Mouse (Mus musculus): ENCODE data around the gene Stk11.

Gene Stk11

DNA sequence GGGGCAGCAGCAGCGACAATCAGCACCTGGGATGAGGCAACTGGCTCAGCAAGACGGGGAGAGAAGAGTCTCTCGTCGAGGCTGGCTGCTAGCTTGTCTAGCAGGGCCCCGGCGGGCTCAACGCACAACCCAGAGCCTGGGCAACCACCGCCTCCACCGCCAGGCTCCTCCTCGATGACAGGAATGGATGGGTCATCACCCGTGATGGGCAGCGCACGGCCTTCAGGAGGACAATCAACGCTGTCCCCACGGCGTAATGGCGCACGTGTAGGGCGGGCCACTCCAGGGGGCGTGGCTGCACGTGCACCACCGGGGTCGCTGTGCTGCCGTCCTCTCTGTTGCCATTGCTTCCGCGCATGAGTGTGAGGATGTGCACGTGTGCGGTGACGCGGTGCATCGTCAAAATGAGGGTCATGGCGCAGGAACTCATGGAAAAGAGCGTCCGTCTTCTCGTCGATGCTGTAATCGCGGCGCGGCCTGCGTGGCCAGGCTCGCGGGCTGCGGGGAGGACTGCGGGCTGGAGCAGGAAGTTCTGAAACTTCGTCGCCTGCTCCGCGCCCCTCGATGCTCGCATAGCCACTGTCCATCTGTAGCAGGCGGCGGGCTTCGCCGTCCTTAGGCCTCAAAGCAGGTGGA is 15.8 kb downstream of the Stk11 start:
- peak; percentile 77 for DNase-seq

DNA sequence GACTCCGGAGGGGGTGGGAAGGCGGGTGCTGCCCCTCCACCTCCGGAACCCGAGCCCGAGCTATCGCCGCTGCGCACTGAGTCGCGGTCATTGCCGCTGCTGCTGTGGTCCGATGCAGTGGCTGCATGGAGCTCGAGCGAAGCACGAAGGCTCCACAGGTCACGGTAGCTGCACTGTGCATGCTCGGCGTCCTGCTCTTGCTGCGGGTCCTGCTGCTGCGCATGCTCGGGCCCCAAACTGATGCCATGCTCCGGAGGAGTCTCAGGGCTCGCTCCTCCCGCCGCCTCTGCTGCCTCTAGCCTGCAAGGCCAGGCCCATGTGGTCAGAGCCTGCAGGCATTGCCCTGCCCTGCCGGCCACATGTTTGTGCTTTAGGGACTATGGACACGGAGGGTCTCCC is 16.3 kb downstream of the Stk11 start:
- DNase-seq: peak; percentile 49

DNA sequence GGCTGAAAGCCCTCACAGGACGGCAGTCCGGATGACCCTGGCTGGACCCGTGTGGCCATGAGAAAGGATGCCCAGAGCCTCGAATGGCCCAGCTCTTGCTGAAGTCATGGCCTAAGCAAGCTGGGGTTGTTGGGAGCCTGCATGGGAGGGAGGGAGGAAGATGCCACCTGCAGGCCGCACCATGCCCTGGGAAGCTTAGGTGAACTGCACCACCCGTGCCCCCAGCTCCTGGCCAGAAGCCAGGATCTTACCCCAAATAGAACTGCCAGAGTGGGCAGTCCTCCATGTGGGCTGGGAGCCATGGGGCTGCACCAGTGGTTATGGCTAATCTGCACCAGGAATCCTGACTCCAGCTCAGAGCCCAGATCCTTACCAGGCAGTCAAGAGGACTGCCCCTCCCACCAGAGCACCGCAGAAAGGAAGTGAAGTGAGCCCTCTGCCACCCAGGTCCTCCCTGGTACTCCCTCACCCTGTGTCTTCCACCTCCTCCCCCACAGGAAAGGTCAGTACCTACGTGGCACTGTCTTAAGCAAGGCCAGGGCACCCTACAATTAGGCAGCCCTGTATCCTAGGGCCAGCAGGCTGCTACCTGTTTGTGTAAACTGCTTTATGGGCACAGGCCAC is 17.7 kb downstream of the Stk11 start:
- DNase-seq: no peak

DNA sequence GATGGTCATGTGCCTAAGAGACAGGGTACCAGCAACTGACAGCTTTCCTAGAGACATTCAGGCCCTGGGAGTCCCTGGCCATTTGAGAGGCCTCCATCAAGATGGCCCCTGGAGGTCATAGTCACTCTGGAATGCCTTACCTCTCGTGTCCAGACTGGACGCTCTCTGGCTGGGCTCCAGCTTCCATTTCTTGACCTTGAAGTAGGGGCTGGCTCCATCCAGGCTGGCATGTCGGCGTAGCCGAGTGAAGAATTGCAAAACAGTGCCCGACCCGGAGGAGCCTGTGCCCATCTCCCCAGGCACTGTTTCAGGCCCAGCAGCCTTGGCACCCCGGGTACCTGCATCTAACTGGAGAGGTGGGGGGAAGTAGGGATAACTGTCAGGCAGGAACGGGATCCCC is 18.8 kb downstream of the Stk11 start:
- DNase-seq: no peak

DNA sequence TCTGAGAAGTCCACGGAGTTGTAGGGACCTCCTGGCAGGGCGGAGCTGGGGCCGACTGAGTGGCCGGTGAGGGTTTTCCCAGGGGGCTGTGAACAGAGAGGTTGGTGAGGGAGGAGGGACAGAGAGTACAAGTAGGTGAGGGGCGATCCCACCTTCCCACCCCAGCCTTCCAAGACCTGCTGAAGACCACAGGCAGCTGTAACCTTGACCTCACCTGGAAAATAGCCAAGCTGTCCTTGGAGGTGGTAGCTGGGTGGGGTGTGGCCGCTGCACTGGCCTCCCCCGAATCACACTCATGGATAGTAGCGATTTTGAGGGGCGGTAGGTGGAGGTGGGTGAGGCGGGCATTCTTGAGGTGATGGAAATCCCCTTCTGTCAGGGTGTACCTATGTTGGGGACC is 19.6 kb downstream of the Stk11 start:
- no peak for DNase-seq

DNA sequence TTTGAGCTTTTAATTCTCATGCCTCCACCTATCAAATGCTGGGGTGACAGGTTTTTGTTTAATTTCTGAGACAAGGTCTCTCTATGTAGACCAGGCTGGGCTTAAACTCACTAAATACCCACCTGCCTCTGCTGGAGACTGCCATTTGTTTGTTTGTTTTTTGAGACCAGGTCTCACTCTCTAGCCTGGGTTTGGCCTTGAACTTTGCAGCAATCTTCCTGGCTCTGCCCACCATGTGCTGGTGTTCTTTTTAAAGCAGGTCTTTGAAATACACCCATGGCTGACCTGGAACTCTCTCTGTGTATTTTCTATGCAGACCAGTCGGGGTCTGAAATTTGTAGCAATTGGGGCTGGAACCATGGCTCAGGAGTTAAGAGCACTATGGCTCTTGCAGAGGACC is 20.0 kb downstream of the Stk11 start:
- DNase-seq: no peak

DNA sequence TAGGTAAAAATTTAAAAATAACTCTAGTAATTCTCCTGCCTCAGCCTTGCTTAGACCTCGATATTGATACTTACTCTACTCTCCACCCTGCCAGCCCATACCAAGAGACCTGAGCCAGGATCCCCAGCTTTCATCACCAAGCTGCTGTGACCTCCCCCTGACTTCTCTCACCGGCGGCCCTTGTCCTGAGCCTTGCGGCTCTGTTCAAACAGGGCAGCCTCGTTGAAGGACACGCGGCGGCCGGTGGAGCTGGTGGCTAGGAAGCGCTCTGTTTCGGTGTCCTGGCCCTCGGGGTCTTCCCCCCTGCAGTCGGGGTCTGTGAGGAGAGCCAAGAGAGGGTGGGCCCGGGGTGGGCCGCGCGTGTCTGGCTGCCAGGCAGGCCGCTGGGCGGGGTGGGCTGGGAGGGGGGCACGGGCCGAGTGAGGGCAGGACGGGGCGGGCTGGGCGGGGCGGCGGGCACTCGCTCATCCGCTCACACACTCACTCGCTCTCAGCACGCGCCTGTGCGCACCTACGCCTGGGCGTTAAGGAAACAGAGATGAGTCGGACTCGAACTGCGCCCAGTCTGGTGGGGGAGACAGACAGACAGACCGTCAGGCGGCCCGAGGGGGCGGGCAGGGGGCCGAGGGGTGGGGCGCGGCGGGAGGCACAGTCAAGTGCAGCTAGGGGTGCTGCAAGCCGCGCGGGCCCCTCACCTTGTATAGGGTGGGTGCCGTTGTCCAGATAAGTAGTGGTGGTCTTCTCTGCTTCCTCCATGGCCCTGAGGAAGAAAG is 20.8 kb downstream of the Stk11 start:
- DNase-seq: no peak

DNA sequence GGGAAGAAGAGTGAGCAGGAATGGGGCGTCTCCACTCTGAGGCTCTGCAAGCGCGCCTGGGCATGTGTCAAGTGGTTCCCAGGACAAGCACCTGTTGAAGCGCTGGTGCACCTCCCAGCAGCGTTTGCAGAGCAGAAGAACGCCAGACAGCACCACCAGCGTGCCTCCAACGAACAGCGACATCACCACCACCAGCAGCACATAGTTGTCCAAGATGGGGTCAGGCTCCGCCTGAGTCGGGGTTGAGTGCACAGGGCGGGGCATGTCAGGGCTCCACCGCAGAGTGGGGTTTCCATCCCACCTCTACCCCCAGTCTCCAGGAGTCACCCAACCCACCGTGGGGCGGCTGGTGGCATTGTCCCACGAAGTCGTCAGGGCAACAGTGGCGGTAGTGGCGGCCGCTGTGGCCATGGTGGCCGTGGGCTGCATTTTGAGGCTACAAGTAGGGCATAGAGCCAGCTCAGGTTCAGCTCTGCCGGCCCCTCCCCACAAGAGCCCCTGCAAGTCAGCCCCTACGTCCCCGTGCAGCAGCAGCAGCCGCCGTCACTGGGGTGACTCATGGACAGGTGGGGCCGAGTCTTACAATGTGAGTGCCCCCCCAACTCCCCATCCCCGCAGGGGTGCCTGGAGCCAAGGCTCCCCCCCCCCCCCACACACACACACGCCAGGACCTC is 21.5 kb downstream of the Stk11 start:
- no peak for DNase-seq

DNA sequence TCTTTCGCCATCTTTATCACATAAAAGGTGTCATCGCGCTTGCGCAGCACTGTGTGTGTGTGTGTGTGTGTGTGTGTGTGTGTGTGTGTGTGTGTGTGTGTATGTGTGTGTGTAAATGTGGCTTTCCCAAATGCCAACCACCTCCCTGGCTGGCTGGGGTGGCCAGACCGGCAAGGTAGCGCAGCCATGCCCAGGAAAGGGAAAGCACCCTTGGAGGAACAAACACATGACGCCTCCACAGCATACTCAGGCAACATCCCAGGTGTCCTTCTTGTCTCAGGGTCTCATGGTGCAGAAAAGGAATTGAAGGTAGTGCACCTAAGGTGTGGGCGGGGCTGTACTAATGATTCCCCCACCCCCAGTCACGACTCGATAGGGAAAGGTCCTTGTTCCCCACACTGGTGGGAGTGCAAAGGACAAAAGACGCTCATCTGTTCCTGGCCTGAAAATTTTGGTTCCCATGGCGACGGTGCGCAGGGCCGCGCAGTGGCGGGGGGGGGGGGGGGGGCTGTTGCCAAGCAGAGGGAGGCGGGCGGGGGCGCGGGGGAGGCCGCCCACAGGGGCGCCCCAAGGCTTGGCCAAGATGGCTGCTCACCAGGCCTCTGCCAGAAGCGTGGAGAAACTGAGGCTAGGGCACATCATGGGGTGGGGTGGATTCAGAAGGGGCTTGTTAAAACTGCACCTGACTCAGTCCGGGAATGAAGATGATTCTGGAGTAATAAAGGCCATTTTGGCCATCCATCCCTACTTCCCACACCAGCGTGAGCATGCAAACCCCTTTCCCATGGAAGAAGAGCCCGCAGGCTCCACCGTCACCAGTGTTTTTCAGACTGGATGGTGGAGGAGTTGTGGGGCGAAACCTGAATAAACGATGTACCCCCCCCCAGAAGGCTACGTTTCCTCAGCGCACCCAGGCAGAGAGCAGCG is 22.3 kb downstream of the Stk11 start:
- peak; percentile 44 for DNase-seq

DNA sequence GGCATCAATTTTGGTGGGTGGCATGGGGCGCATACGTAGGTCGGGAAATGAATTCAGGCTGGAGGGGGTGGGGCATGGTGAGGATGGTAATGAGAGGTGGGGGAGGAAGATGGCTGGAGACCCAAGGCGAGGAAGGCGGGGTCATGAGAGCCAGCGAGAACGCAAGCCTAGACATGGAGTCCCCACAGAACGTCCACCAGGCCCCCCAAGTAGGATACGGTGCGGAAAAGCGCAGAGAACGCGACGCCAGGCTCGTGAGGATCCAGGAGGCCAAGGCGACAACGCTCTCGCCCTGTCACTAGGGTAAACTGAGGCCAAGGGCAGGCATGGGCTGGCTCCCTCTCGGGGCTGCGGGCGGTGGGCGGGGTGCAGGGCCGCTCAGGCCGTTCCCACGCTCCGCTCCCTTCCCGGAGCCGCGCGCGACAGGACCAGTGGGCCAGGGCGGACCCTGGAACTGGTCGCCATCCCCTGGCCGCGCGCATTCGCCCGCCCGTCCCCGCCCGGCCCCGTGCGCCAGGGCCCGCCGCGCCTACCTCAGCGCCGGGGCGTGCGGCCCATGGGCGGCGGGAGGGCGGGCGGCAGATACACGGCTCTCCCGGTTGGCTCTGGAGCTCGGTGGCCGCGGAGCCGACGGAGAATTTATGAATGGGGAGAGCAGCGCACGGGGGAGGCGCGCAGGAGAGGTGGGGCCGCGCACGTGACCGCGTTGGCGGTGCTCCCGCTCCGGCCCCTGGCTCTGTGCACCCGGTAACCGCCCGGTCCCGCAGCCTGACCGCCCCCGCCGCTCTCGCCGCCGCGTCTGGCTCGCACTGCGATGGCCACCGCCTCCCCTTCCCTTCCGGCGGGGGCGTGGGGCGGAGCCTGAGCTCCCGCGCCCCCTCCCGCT is 23.2 kb downstream of the Stk11 start, which contains the start of gene Atp5d:
Gene Atp5d (plus strand): TSS at position 80 of the 886 bp plus-strand sequence.
- DNase-seq: peak; percentile 82

DNA sequence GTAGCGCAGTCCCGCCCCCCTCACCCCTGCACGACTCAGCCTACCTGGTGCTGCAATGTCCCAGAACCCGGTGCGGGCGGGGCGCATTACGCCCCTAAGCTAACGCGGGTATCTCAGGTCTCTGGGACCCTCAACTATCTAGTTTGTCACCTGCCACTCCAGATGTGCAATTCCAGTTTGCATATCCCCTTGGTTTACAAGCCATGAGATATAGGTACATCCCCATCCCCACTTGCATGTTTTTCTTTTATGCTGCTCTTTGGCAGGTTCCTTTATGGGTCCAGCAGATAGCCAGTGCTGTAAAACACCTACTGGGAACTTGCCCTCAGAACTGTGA is 23.8 kb downstream of the Stk11 start:
- DNase-seq: no peak

DNA sequence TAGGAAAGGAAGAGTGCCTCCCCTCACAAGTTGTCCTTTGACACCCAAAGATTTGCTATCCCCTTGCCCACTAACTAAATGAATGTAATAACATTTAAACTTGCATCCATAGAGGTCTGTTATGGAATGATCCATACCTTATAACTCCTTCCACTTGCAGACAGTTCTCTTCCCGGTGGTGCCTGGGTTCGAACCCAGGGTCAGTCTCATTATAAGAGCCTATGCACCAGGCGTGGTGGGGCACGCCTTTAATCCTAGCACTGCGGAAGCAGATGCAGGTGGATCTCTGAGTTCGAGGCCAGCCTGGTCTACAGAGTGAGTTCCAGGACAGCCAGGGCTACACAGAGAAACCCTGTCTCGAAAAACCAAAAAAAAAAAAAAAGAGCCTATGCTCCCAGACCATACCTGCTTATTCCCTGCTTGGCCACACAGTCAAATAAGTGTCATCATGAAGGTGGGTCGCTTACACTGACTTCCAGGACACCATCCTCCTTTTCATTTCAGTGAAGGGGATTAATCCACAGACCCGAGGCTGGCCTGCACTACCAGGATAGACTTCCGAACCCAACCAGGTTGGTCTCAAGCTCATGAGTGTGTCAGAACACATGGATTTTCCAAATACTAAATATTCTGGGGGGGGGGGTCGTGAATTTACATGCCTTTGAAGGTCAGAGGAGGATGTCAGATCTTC is 24.5 kb downstream of the Stk11 start:
- DNase-seq: no peak

DNA sequence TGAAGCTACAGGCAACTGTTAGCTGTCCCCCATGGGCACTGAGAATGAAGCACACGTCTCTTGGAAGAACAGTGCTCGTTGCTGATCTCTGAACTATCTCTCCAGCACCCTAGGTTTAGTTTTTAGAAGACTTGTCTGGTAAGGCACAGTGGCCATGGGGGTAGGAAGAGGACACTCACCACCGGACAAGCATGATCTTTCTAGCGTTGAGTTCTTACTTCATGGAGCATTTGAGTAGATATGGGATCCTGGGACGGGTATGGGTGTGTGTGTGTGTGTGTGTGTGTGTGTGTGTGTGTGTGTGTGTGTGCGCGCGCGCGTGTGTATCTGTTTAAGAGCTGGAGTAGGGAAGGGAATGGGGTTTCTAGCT is 25.0 kb downstream of the Stk11 start, which contains the start of gene Cbarp:
Gene Cbarp (minus strand): TSS at position 170 of the 370 bp plus-strand sequence.
- DNase-seq: no peak

DNA sequence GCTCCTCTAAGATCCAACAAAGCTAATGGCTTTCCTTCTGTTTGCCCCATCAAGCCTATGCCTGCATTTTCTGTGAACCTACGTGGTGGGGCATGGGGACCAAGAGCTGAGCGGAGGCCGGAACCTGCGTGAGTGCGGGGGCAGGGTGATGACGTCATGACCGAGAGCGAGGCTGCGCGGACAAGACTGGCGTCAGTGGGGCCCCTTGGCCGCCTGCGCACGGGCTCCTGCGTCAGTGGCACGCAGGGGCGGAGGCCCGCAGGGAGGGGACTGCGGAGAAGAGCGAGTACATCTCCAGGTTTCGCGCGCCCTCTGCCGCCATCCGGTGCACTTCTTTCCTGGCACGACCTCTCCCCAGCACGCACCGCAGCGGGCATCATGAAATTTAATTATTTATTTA is 25.6 kb downstream of the Stk11 start:
- peak; percentile 96 for DNase-seq

DNA sequence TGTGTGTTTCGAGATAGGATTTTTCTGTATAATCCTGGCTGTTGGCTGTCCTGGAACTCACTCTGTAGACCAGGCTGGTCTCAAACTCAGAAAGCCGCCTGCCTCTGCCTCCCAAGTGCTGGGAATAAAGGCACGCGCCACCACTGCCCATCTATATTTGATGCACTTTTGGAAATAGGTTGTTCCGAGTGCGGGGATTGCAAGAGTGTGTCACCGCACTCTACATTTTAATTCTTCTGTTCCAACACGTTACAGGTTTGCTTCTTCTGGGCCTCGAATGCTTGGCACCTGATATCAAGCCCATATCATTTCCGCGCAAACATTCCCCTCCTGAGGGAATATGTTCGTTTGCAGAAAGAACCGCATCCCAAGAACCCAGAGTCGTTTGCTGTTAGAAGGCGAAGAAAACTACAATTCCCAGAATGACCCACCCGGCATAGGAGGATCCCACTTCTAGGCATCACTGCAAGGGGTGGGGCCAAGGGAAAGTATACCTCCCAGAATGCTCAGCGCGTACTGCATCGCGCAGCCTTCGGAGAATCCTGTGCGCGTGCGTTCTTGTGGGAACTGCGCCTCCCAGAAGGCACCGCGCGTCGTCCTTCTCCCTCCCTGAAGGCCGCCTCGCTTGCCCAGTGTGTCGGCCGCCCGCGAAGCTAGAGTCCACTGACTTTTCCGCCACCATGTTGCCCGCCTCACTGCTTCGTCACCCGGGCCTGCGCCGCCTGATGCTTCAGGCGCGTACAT is 26.4 kb downstream of the Stk11 start:
- peak; percentile 100 for DNase-seq

DNA sequence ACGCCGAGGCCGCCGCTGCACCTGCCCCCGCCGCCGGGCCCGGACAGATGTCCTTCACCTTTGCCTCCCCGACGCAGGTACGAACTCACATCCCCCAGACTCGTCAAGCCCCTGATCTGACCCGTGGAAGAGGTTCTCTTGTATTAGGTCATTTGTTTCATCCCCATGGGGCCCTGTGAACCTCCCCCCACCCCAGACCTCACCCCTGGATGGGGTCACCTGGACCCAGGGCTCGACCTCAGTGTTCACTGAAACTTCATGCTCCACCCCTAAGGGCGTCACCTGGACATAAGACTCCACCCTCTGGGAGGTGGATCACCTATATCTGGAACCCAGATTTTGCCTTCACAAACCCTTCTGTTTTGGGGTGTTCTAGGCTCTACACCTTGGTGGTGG is 26.9 kb downstream of the Stk11 start:
- DNase-seq: no peak

DNA sequence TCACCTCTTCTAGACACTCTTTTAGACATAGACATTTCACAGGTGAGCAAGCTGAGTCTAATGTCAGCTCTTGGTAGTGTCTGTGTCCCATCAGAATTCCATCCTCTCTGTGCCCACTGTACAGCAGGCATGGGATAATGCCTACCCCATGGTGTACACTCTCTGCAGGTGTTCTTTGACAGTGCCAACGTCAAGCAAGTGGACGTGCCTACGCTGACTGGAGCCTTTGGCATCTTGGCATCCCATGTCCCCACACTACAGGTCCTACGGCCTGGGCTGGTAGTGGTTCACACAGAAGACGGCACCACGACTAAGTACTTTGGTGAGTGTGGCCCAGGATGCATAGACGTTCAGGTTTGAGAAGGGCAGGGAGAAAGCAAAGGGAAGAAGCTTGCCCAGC is 28.1 kb downstream of the Stk11 start:
- DNase-seq: no peak

DNA sequence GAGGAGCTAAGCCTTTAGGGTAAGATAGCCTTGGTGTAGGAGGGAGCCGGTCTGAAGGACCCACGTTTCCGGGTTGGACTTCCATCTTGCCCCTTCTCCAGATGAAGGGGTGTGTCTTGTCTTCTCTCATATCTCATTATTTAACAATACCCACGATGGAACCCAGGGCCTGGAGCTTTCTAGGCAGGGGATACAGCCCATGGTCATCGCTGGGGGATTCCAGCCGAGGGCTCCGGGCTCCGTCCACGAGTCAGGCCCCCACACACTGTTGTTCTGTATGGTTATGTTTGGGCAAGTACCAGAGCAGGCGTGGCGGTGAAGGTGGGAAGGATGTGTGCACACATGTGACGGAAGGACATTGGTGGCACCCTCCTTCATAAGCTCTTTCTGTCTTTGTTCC is 28.6 kb downstream of the Stk11 start:
- no peak for DNase-seq

DNA sequence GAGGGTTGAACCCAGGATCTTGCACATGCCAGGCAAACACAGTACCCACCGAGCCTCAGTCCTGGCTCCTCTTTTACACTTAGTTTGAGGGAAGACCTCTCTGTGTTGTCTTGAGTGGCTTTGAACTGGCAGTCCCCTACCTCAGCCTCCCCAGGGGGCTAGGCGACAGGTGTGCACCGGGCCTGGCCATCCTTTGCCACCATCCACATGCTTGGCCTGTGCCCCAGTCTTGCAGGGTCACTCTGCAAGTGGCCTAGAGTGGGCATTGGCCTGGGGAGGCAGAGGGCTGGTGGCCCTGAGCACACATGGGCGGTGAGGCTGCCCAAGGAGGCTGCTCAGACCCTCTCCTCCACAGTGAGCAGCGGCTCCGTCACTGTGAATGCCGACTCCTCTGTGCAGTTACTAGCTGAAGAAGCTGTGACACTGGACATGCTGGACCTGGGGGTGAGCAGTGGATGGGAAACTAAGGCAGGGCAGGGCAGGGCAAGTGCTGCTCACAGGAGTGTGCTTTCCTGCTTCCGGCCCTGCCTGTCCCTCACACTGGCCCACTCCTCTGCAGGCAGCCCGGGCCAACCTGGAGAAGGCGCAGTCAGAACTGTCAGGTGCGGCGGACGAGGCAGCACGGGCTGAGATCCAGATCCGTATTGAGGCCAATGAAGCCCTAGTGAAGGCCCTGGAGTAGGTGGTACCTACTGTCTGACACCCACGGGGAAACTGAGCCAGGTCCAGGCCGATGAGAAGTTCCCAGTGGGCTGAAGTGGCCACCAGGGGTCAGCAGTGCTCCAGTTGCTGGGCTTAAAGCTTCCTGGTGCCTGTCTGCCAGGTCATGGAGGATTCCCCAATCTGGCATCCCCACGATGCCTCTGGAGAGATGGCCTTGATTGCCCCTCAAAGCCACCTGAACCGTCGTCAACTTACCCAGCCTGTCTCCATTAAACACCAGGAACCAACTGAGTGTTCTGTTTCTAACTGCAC is 29.5 kb downstream of the Stk11 start:
- peak; percentile 79 for DNase-seq

All from embryo, embryonic 11 days (tissue).